Mouse (Mus musculus) left cerebral cortex, postnatal 4 days (tissue): ENCODE results near the gene Msh4. TPM values are rescaled to one million over a fixed set of nuclear protein-coding genes. Genes with fewer than 3 reads are reported as not detected.

Experiments
- DNase-seq: peaks from one replicate; pipeline ENCODE4 v3.0.0-alpha.2; 2022
- intact Hi-C: fragments of 180-260 bp; cut with DNase I; formaldehyde crosslinking; loops from one replicate; pipeline ENCODE4 v1.15.1; 2025
- total RNA-seq, 2 experiments: library from RNA; stranded (reverse); gene quantifications; 2 replicates each; pipeline ENCODE4 v1.2.3; 2021

Msh4 gene
- total RNA-seq, 2 experiments from 2014 or later: 0.64 to 0.97 TPM

- intact Hi-C loops: no loop called here
Measured at GRCm38 (mm10) chr3:153823671-153824515, 82.0 kb downstream of the Msh4 start.

DNA sequence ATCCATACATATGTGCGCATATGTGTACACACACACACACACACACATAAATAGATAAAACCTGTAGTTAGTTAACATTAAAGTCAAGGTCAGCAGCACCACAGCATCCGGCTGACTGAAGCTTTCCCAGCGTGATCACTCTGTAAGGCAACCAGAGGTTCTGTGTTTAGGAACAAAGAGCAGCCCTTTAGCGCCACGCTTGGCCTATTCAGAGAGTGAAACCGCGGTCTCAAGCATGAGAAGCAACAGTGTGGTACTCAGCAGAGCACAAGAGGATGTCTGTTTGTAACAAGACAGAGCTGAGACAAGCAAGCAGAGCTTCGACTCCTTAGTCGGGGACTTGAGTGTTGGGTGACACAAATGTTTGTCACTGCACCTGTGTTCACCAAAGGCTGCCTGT is 86.5 kb downstream of the Msh4 start:
- DNase-seq: no peak
- intact Hi-C loops: no loop called here

More at GRCm38 (mm10) chr3:153823671-153824515, 82.0 kb downstream of the Msh4 start:
- peak; percentile 17 for DNase-seq

DNA sequence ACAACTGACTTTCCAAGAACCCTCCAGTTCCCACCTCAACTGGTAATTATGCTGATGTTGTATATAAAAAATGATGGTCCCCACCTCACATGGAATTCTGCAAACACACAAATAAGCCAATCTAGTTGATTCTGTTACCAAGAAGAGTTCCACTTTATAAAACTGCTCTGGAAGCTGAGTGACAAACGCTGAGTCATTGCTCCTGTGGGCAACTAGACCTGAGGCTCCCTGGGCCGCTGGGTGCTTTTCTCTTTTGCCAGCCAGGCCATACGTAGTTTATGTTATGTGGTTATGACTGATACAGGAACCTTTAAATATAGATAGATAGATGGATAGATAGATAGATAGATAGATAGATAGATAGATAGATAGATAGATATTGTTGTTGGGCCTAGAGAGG is 87.2 kb downstream of the Msh4 start:
- no peak for DNase-seq
- intact Hi-C loops: no loop called here

GRCm38 (mm10) chr3:153817376-153817890 is 88.5 kb downstream of the Msh4 start:
- no peak for DNase-seq
- intact Hi-C loops: no loop called here

- intact Hi-C loops: no loop called here
- DNase-seq: no peak
Measured at GRCm38 (mm10) chr3:153814026-153814425, 91.9 kb downstream of the Msh4 start.

DNA sequence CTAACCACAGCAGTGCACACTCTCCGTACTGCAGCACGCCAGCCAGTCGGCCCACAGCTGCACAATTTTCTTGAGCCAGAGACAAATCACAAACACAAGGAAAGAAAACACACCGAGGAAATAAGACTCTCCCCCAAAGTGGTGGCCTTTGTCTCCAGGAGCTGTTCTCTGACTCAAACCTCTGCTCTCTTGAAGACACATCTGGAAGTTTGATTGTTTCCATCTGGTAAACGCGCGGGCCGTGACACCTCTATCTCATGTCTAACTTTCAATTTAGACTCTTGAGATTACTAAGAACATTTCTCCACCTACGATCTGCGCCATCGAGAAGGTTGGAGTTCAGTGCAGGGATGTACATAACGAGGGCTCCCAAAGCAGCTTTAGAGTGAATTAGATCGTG is 97.5 kb downstream of the Msh4 start:
- DNase-seq: no peak
- intact Hi-C loops: loop anchor here (10.0 kb wide), 1 partner anchor 134 kb away; no protein-coding TSS in a partner anchor

DNA sequence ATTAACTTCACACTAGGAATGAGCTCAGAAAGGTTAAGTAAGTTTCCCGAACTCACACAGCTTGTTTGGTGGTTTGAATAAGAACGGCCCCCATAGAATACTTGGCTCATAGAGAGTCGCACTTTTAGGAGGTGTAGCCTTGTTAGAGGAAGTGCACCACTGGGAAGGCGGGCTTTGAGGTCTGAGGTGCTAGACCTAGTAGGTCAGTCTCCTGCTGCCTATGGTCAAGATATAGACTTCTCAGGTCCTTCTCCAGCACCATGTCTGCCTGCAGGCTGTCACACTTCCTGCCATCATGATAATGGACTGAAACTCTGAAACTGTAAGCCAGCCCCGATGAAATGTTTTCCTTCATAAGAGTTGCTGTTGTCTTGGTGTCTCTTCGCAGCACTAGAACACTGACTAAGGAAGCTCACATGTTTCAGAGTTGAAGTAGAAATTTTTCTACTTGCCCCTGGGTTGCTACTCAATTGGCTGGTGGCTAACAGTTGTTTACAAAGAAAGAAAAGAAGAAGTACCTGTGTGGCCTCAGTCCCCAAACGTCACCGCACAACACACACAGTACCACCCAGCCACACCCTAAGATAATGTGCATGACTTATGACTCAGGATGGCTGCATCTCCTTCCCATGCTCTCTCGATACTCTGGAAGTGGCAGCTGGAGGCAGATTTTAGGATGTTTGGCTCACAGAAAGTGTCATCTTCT is 98.3 kb downstream of the Msh4 start:
- intact Hi-C loops: loop anchor here (10.0 kb wide), 1 partner anchor 133 kb away; no protein-coding TSS in a partner anchor
- no peak for DNase-seq

Other genes with a start within 250 kb of the Msh4 start
- gene St6galnac3, start 181.0 kb downstream of the Msh4 start, total RNA-seq: 10 to 100 TPM; 20.4 to 21.2 TPM
- gene Asb17, start 61.9 kb downstream of the Msh4 start, total RNA-seq: not detected
- 10 to 100 TPM; 57.7 to 64.1 TPM for gene Rabggtb, start 6.9 kb upstream of the Msh4 start, total RNA-seq
- 10 to 100 TPM; 29.5 to 33.9 TPM for gene Acadm, start 38.5 kb upstream of the Msh4 start, total RNA-seq
- 10 to 100 TPM; 18.9 to 23.0 TPM for gene Slc44a5, start 67.3 kb upstream of the Msh4 start, total RNA-seq